Mouse (Mus musculus): Measurements from ENCODE around the gene Dpyd.

Gene Dpyd

GRCm38 (mm10) chr3:119095223-119095886 lies 533.4 kb downstream of the Dpyd start:
- DNase-seq (ENCODE audit: low spot score) = peak; percentile 76

- DNase-seq (ENCODE audit: low spot score) = no peak
Measured at GRCm38 (mm10) chr3:119126003-119126402, 564.1 kb downstream of the Dpyd start.

GRCm38 (mm10) chr3:119128076-119128475 lies 566.1 kb downstream of the Dpyd start:
- DNase-seq (ENCODE audit: low spot score) = no peak

GRCm38 (mm10) chr3:119143034-119143433 lies 581.1 kb downstream of the Dpyd start:
- DNase-seq (ENCODE audit: low spot score) = no peak

GRCm38 (mm10) chr3:119144788-119145187 lies 582.9 kb downstream of the Dpyd start:
- no peak for DNase-seq (ENCODE audit: low spot score)

- peak; percentile 64 for DNase-seq (ENCODE audit: low spot score)
Measured at GRCm38 (mm10) chr3:119154604-119155444, 592.9 kb downstream of the Dpyd start.

GRCm38 (mm10) chr3:119158670-119159069 lies 596.7 kb downstream of the Dpyd start:
- no peak for DNase-seq (ENCODE audit: low spot score)

- no peak for DNase-seq (ENCODE audit: low spot score)
Measured at GRCm38 (mm10) chr3:119165691-119166090, 603.8 kb downstream of the Dpyd start.

- DNase-seq (ENCODE audit: low spot score) = no peak
Measured at GRCm38 (mm10) chr3:119168166-119168565, 606.2 kb downstream of the Dpyd start.

- DNase-seq (ENCODE audit: low spot score) = peak; percentile 58
Measured at GRCm38 (mm10) chr3:119168661-119169060, 606.7 kb downstream of the Dpyd start.

- DNase-seq (ENCODE audit: low spot score) = no peak
Measured at GRCm38 (mm10) chr3:119183261-119183660, 621.3 kb downstream of the Dpyd start.

- no peak for DNase-seq (ENCODE audit: low spot score)
Measured at GRCm38 (mm10) chr3:119194071-119194470, 632.1 kb downstream of the Dpyd start.

GRCm38 (mm10) chr3:119195613-119196012 lies 633.7 kb downstream of the Dpyd start:
- no peak for DNase-seq (ENCODE audit: low spot score)

GRCm38 (mm10) chr3:119220763-119221412 lies 659.0 kb downstream of the Dpyd start:
- no peak for DNase-seq (ENCODE audit: low spot score)

GRCm38 (mm10) chr3:119243181-119243580 lies 681.3 kb downstream of the Dpyd start:
- no peak for DNase-seq (ENCODE audit: low spot score)

- peak; percentile 31 for DNase-seq (ENCODE audit: low spot score)
Measured at GRCm38 (mm10) chr3:119256516-119256915, 694.6 kb downstream of the Dpyd start.

GRCm38 (mm10) chr3:119275241-119275640 lies 713.3 kb downstream of the Dpyd start:
- DNase-seq (ENCODE audit: low spot score) = no peak

GRCm38 (mm10) chr3:119280671-119281070 lies 718.7 kb downstream of the Dpyd start:
- no peak for DNase-seq (ENCODE audit: low spot score)

- DNase-seq (ENCODE audit: low spot score) = no peak
Measured at GRCm38 (mm10) chr3:119314693-119315092, 752.8 kb downstream of the Dpyd start.

- no peak for DNase-seq (ENCODE audit: low spot score)
Measured at GRCm38 (mm10) chr3:119329063-119329462, 767.1 kb downstream of the Dpyd start.

GRCm38 (mm10) chr3:119333335-119334305 lies 771.7 kb downstream of the Dpyd start:
- DNase-seq (ENCODE audit: low spot score) = no peak
